Mouse (Mus musculus): ENCODE results near the gene Tyk2.

GRCm38 (mm10) chr9:21114190-21114589, 16.9 kb downstream of the Tyk2 start:
- no peak for TF ChIP-seq CTCF (IDR thresholded peaks at IDR 0.05; ENCODE audit: low read depth, low read length)
- TF ChIP-seq POLR2A (IDR thresholded peaks at IDR 0.05; ENCODE audit: insufficient read depth, low read length) = no peak
- no peak for TF ChIP-seq EP300 (IDR thresholded peaks at IDR 0.05; ENCODE audit: insufficient read depth, low read depth, low read length)

Data from ES-Bruce4 (cell line).